Mouse (Mus musculus) kidney, adult 2 months (tissue): ENCODE results near the gene Unc45a.

Source experiments
- CTCF ChIP-seq: fragments of 200-500 bp; conservative IDR thresholded peaks from 2 replicates; pipeline ENCODE4 v1.5.1; 2011; ENCODE audit warnings: low read depth, mild to moderate bottlenecking, control low read depth, low read length, moderate library complexity, mixed read lengths; ENCODE audit not compliant: insufficient read depth, insufficient read length
- POLR2A ChIP-seq: fragments of 200-500 bp; IDR thresholded peaks from one replicate; pipeline ENCODE4 v1.6.1; 2011; ENCODE audit warnings: low read depth, low read length, control low read depth

DNA sequence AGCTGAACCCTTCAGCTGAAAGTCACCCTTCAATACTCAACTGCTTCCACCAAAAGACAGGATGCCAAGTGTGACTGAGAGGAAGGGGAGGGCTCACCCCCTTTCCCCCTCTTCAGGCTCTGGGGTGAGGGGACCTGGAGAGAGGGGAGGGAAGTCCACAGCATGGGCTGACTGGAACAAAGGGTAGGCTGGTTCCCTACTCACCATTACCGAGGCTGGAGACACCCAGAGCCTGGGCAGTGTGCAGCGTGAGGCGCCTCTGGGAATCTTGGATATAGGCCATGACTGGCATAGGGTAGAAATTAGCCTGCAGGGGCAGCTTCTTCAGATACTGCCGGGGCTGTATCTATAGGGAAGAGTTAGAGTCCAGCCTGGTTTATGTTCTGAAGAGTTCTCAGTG, 17.2 kb upstream of the Unc45a start:
- TF ChIP-seq CTCF (no peak), POLR2A (no peak)
